Mouse (Mus musculus) brain, embryonic 14.5 days (tissue): ENCODE data around the gene Pdzrn4.

Experiments used
- CTCF ChIP-seq: fragments of 200-500 bp; IDR thresholded peaks from 2 replicates; pipeline ENCODE4 v1.5.1; 2012; ENCODE audit warnings: inconsistent platforms, mild to moderate bottlenecking, moderate library complexity, borderline replicate concordance; ENCODE audit not compliant: insufficient read depth, insufficient read length; ENCODE audit errors: extremely low read depth
- POLR2A ChIP-seq: fragments of 200-500 bp; IDR thresholded peaks from 2 replicates; pipeline ENCODE4 v1.6.1; 2012; ENCODE audit warnings: mild to moderate bottlenecking, inconsistent platforms, borderline replicate concordance; ENCODE audit not compliant: poor library complexity, insufficient read depth, insufficient read length, severe bottlenecking; ENCODE audit errors: extremely low read depth

GRCm38 (mm10) chr15:92598380-92599295 is 202.0 kb downstream of the Pdzrn4 start:
- TF ChIP-seq POLR2A (no peak), CTCF (peak; percentile 45; the same call in 1 of the 2 replicates)
